Mouse (Mus musculus) liver, embryonic 15.5 days (tissue): ENCODE measurements at regions not wholly inside any gene's neighbourhood (a gene's known extent, or its start where the extent isn't known, plus 50 kb on each side); places are given as distances from the start of the nearest gene placed in this dataset.

Experiments used
- ATAC-seq: fragments of 200-750 bp; cut with Nextera tagmentation; 2 replicates; pipeline ENCODE4 v1.8.0; 2017; ENCODE audit warnings: moderate number of reproducible peaks, mild to moderate bottlenecking, moderate library complexity; ENCODE audit not compliant: insufficient read depth
- H3K27ac ChIP-seq: fragments of 300-500 bp; sonication (generic); replicated peaks from 2 replicates; pipeline ENCODE4 v1.5.1; 2015; ENCODE audit warnings: mild to moderate bottlenecking, inconsistent platforms
- H3K27me3 ChIP-seq: fragments of 300-500 bp; sonication (generic); 2 replicates; pipeline ENCODE4 v1.6.1; 2015; ENCODE audit warnings: mild to moderate bottlenecking, inconsistent platforms
- H3K36me3 ChIP-seq: fragments of 300-500 bp; sonication (generic); replicated peaks from 2 replicates; pipeline ENCODE4 v1.6.1; 2015; ENCODE audit warnings: moderate library complexity, mild to moderate bottlenecking, inconsistent platforms
- H3K4me1 ChIP-seq: fragments of 300-500 bp; sonication (generic); replicated peaks from 2 replicates; pipeline ENCODE4 v1.6.1; 2015; ENCODE audit warnings: inconsistent platforms
- H3K4me2 ChIP-seq: fragments of 300-500 bp; sonication (generic); 2 replicates; pipeline ENCODE4 v1.6.1; 2015; ENCODE audit warnings: moderate library complexity, mild to moderate bottlenecking, inconsistent platforms
- H3K4me3 ChIP-seq: fragments of 300-500 bp; sonication (generic); replicated peaks from 2 replicates; pipeline ENCODE4 v1.5.1; 2015; ENCODE audit warnings: mild to moderate bottlenecking, inconsistent platforms
- H3K9ac ChIP-seq: fragments of 300-500 bp; sonication (generic); 2 replicates; pipeline ENCODE4 v1.6.1; 2015; ENCODE audit warnings: moderate library complexity, mild to moderate bottlenecking, inconsistent platforms
- H3K9me3 ChIP-seq: fragments of 300-500 bp; sonication (generic); replicated peaks from 2 replicates; pipeline ENCODE4 v1.6.1; 2016; ENCODE audit warnings: inconsistent platforms
- WGBS: fragments of 180-500 bp; shearing (Covaris S2); methylation state at CpG from one replicate; pipeline ENCODE4 v1.1.7; 2015; ENCODE audit warnings: mixed read lengths; ENCODE audit not compliant: insufficient replicate concordance; 5-methylcytosine and 5-hydroxymethylcytosine counted together

DNA sequence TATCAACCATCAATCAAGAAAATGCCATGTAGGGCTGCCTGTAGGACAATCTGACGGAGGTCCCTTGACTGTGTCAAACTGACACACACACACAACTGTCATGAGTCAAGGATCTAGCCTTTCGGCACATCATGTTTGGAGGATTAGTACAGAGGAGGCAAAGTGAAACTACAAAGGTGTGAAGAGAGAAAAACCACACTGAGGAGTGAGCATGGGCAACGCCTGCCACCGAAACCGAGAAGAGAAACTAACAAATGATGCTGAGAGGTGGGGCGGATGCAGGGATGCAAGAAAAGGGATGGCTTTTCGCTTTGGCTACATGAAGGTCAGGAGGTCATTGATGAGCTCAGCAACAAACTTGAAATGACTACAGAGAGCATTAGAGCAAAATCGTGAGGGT, 111.8 kb upstream of the Bach2 start:
- no peaks in the 10 kb centered on the region for H3K9me3 ChIP-seq
- H3K4me3 ChIP-seq: no peak overlapping the region
- H3K27me3 ChIP-seq: no peaks in the 10 kb centered on the region
- 69% methylated on average over 8 of the region's 8 CpGs for WGBS
- no peaks in the 10 kb centered on the region for H3K4me1 ChIP-seq
- no peak overlapping the region for H3K9ac ChIP-seq
- no peak overlapping the region for H3K4me2 ChIP-seq
- no peak for ATAC-seq
- H3K36me3 ChIP-seq: no peaks in the 10 kb centered on the region
- H3K27ac ChIP-seq: no peak overlapping the region

- no peak for ATAC-seq
Measured at GRCm38 (mm10) chr4:32130594-32130993, 108.0 kb upstream of the Bach2 start.

DNA sequence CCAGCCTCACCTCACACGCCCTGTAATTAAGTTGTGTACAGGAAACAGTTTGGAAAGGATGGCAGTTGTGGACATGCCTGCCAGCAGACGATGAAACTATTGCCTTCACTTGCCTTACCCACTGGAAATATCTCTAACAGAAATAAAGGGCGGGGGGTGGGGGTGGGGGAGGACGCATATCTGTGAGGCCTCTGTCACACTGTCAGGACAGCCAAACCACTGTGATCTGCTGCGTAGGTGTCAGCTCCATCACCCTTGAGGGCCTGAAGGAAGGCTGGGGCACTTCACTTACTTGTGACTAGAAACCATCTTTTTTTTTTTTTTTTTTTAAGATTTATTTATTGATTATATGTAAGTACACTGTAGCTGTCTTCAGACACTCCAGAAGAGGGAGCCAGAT, 106.8 kb upstream of the Bach2 start:
- Histone ChIP-seq H3K36me3 (no peaks in the 10 kb centered on the region), H3K9ac (no peak overlapping the region), H3K27me3 (no peaks in the 10 kb centered on the region), H3K4me2 (no peak overlapping the region), H3K9me3 (no peaks in the 10 kb centered on the region), H3K4me3 (no peak overlapping the region), H3K27ac (no peak overlapping the region), H3K4me1 (no peaks in the 10 kb centered on the region)
- WGBS: 37% methylated on average over 5 of the region's 5 CpGs
- no peak for ATAC-seq

More at GRCm38 (mm10) chr4:32130594-32130993, 108.0 kb upstream of the Bach2 start:
- Histone ChIP-seq H3K4me3 (no peak overlapping the region), H3K27ac (no peak overlapping the region), H3K9me3 (no peaks in the 10 kb centered on the region), H3K27me3 (no peaks in the 10 kb centered on the region), H3K4me1 (no peaks in the 10 kb centered on the region), H3K9ac (no peak overlapping the region), H3K4me2 (no peak overlapping the region), H3K36me3 (no peaks in the 10 kb centered on the region)
- WGBS: 71% methylated on average over 12 of the region's 12 CpGs

DNA sequence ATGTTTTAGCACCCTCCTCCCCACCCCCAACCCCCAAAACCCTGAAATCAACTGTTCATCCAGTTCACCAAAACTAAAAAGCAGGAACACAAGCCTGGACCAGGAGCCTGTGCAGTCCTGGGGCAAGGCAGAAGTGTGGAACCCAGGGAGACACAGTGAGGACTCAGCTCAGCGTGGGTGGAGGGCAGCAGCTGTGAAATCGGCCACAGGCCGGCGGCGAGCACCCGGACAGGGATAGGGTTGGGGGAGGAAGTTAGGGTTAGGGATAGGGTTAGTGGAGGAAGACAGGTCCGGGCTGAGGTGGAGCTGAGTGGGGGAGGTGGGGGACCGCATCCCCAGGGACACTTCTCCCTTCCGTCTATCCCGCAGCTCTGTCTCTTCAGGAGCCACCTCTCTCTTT, 102.5 kb upstream of the Bach2 start:
- no peaks in the 10 kb centered on the region for H3K4me1 ChIP-seq
- ATAC-seq: no peak
- no peaks in the 10 kb centered on the region for H3K9me3 ChIP-seq
- H3K36me3 ChIP-seq: no peaks in the 10 kb centered on the region
- no peak overlapping the region for H3K4me3 ChIP-seq
- 51% methylated on average over 6 of the region's 10 CpGs for WGBS
- no peak overlapping the region for H3K4me2 ChIP-seq
- no peaks in the 10 kb centered on the region for H3K27me3 ChIP-seq
- no peak overlapping the region for H3K27ac ChIP-seq
- no peak overlapping the region for H3K9ac ChIP-seq

DNA sequence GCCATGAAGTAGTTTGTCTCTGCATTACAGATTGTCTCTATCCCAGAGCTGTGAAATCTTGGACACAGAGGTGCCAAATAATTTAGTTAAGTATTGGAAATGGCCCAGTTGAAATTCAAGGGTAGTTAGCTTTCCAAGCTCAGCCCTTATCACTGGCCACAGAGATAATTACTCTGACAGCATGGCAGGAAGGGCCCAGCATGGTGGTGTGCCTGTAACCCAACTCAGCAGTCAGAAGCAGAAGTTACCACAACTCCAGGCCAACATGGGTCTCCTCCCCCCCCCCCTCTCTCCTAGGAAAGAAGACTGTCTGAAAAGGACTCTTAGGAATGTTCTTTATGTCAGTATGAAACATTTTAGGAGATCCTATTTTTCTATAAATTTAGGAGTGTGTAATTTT, 101.4 kb upstream of the Bach2 start:
- no peak for ATAC-seq
- H3K36me3 ChIP-seq: no peaks in the 10 kb centered on the region
- H3K4me2 ChIP-seq: no peak overlapping the region
- H3K4me3 ChIP-seq: no peak overlapping the region
- H3K4me1 ChIP-seq: no peaks in the 10 kb centered on the region
- no peaks in the 10 kb centered on the region for H3K27me3 ChIP-seq
- no peak overlapping the region for H3K9ac ChIP-seq
- H3K9me3 ChIP-seq: no peaks in the 10 kb centered on the region
- H3K27ac ChIP-seq: no peak overlapping the region

GRCm38 (mm10) chr4:32137966-32138365, 100.6 kb upstream of the Bach2 start:
- Histone ChIP-seq H3K4me1 (no peaks in the 10 kb centered on the region), H3K4me2 (no peak overlapping the region), H3K27me3 (no peaks in the 10 kb centered on the region), H3K4me3 (no peak overlapping the region), H3K36me3 (no peaks in the 10 kb centered on the region), H3K9me3 (no peaks in the 10 kb centered on the region), H3K27ac (no peak overlapping the region), H3K9ac (no peak overlapping the region)
- ATAC-seq: no peak
- WGBS: 56% methylated on average over 10 of the region's 10 CpGs

DNA sequence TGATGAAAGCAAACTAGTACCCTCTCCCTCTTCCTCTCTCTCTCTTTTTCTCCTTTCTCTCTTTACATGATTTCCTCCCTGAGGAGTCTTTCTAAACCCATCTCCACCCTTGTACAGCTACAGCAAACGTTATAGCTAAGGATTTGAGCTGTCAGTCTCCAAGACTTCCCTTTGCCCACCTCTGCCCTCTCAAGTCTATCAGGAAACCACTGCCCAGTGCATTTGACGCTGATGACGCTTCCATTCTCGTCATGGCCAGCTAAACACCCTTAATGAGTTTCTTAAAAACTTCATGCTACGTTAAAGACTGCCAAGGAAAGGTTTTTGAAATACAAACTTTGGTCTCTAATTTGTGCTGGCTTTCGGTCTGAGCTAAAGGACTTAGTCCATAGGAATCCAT, 99.0 kb upstream of the Bach2 start:
- Histone ChIP-seq H3K36me3 (no peaks in the 10 kb centered on the region), H3K9me3 (no peaks in the 10 kb centered on the region), H3K4me1 (no peaks in the 10 kb centered on the region), H3K4me2 (no peak overlapping the region), H3K9ac (no peak overlapping the region), H3K4me3 (no peak overlapping the region), H3K27ac (no peak overlapping the region), H3K27me3 (no peaks in the 10 kb centered on the region)
- ATAC-seq: no peak
- WGBS: 39% methylated on average over 6 of the region's 6 CpGs

- no peak for ATAC-seq
- no peaks in the 10 kb centered on the region for H3K27me3 ChIP-seq
- H3K9me3 ChIP-seq: no peaks in the 10 kb centered on the region
- H3K4me3 ChIP-seq: no peak overlapping the region
- H3K9ac ChIP-seq: no peak overlapping the region
- H3K4me2 ChIP-seq: no peak overlapping the region
- WGBS: 47% methylated on average over 2 of the region's 2 CpGs
- no peaks in the 10 kb centered on the region for H3K4me1 ChIP-seq
- no peaks in the 10 kb centered on the region for H3K36me3 ChIP-seq
- H3K27ac ChIP-seq: no peak overlapping the region
Measured at GRCm38 (mm10) chr4:32140068-32140467, 98.5 kb upstream of the Bach2 start.

GRCm38 (mm10) chr4:32142198-32142597, 96.4 kb upstream of the Bach2 start:
- Histone ChIP-seq H3K9me3 (no peaks in the 10 kb centered on the region), H3K4me1 (no peaks in the 10 kb centered on the region), H3K4me2 (no peak overlapping the region), H3K9ac (no peak overlapping the region), H3K27me3 (no peaks in the 10 kb centered on the region), H3K36me3 (no peaks in the 10 kb centered on the region), H3K27ac (no peak overlapping the region), H3K4me3 (no peak overlapping the region)
- WGBS: 58% methylated on average over 4 of the region's 4 CpGs
- no peak for ATAC-seq

DNA sequence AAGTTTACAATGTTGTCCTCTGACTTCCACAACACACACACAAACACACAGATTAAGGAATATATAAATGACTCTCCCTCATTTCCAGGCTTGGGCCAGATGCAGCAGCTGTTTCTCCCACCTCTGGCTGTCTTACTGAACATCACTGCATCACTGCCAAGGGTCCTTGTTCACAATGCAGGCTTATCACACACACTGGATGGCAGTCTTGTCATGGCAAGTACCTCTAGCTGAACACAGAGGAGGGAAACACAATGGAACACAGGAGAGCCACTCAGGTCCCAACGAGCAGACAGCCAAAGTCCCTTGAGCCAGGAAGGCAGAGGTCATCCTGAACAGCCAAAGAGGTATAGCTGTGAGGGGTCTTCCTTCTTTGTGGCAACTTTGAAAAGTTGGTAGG, 91.5 kb upstream of the Bach2 start:
- 44% methylated on average over 1 of the region's 1 CpGs for WGBS
- no peak overlapping the region for H3K9ac ChIP-seq
- H3K36me3 ChIP-seq: no peaks in the 10 kb centered on the region
- ATAC-seq: no peak
- no peak overlapping the region for H3K27ac ChIP-seq
- H3K27me3 ChIP-seq: no peaks in the 10 kb centered on the region
- H3K4me3 ChIP-seq: no peak overlapping the region
- no peaks in the 10 kb centered on the region for H3K9me3 ChIP-seq
- no peaks in the 10 kb centered on the region for H3K4me1 ChIP-seq
- no peak overlapping the region for H3K4me2 ChIP-seq

DNA sequence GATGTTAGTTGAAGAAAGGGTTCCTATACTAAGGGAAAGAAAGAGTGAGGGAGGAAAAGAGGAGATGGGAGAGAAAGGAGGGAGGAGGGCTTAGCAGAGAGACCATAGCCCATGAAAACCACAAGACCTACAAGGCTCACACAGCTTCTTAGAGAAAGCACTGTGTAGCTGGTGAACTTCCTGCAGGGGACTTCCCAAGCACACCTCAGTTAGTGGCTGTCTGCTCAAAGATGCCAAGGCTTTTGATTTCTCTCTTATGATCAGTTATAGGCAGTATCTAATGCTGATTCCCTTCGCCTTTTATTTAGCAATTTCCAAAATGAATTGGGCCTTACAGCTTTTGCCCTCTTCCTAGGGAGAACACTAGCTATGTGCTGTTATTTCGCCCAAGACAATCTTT, 90.0 kb upstream of the Bach2 start:
- Histone ChIP-seq H3K4me2 (no peak overlapping the region), H3K27me3 (no peaks in the 10 kb centered on the region), H3K4me1 (no peaks in the 10 kb centered on the region), H3K27ac (no peak overlapping the region), H3K9ac (no peak overlapping the region), H3K9me3 (no peaks in the 10 kb centered on the region), H3K4me3 (no peak overlapping the region), H3K36me3 (no peaks in the 10 kb centered on the region)
- ATAC-seq: no peak
- 58% methylated on average over 2 of the region's 2 CpGs for WGBS

- H3K27me3 ChIP-seq: no peaks in the 10 kb centered on the region
- H3K9me3 ChIP-seq: no peaks in the 10 kb centered on the region
- no peaks in the 10 kb centered on the region for H3K36me3 ChIP-seq
- H3K4me3 ChIP-seq: no peak overlapping the region
- no peaks in the 10 kb centered on the region for H3K4me1 ChIP-seq
- H3K27ac ChIP-seq: no peak overlapping the region
- H3K4me2 ChIP-seq: no peak overlapping the region
- H3K9ac ChIP-seq: no peak overlapping the region
- 66% methylated on average over 7 of the region's 7 CpGs for whole genome bisulfite sequencing
- ATAC-seq: no peak
Measured at GRCm38 (mm10) chr4:32149171-32149570, 89.4 kb upstream of the Bach2 start.
